Mouse (Mus musculus) spleen, adult 2 months (tissue): ENCODE data around the gene Tvp23b.

Source experiments
- CTCF ChIP-seq: fragments of 200-500 bp; IDR thresholded peaks from 2 replicates; pipeline ENCODE4 v1.5.1; 2011; ENCODE audit warnings: mild to moderate bottlenecking, inconsistent platforms; ENCODE audit not compliant: insufficient read depth, insufficient read length, insufficient replicate concordance; ENCODE audit errors: extremely low read depth
- POLR2A ChIP-seq: fragments of 200-500 bp; IDR thresholded peaks from 2 replicates; pipeline ENCODE4 v1.6.1; 2011; ENCODE audit warnings: low read depth, low read length, inconsistent platforms

DNA sequence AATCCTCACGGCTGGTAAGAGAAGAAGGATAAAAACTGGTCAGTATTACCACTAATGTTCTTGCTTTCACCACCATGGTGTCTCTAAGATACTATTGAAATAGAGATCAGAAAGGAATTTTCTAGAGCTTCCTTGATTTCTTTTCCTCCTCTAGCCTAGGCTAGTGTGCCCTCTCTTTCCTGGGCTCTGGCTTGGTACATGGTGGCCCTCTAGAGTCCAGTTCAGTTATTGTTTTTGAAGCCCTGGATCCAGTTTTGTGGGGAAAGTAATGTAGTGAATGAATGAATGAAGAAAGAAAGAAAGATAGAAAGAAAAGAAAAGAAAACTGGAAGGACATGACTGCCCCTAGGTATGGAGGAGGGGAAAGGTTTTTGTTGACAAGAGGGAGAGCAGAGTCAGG, 28.1 kb upstream of the Tvp23b start:
- TF ChIP-seq CTCF, result no peak
- TF ChIP-seq POLR2A, result no peak
